Mouse (Mus musculus): ENCODE results near the gene Tex35. TPM values are rescaled to one million over a fixed set of nuclear protein-coding genes. Genes with fewer than 3 reads are reported as not detected.

The Tex35 gene
- not detected for polyA plus RNA-seq (2017; shearing (Covaris generic))

DNA sequence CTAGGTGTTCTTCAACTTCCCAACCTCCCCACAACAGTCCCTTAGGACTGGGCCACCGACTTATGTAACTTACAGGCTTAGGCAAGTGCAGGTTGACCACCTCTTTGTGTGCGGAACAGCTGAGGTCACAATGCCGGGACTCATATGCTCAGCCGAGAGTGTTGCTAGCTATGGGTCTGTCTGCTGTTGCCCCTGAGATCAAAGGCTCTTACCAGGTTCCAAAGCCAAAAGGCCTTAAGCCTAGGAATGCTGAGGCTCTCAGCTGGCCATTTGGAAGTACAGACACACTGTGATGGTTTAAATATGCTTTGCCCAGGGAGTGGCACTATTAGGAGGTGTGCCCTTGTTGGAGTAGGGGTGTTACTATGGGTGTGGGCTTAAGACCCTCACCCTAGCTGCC, at the start of gene Tex35:
Tex35 (minus strand) TSS at position 101 of the 400 bp plus-strand sequence.

Other genes starting within 250 kb of the Tex35 start
- 48.6 TPM for gene Ralgps2, start 169.1 kb downstream of the Tex35 start, polyA plus RNA-seq (2017; shearing (Covaris generic))

Data from effector memory CD4-positive, alpha-beta T cell, adult 5 months (primary cell).